Mouse (Mus musculus): ENCODE results near the gene Abcc1.

DNA sequence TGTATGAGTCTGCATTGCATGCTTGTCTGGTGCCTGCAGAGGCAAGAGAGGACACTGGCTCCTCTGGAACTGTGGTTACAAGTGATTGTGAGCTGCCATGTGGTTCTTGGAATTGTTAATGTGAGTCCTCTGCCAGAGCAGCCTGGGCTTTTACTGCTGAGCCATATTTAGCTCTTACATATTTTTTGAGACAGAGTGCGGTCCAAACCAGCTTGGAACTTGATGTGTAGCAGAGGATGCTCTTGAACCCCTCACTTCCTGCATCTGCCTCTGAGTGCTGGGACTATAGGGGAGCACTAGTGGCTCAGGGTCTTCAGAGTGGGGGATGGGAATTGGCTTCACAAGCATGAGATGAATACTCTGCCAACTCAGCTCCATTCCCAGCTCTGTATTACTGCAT lies 10.0 kb downstream of the Abcc1 start:
- no peak for TF ChIP-seq POLR2A (IDR thresholded peaks at IDR 0.05; ENCODE audit: borderline replicate concordance, insufficient read depth, low read length)
- no peak for TF ChIP-seq CTCF (IDR thresholded peaks at IDR 0.05; ENCODE audit: borderline replicate concordance, insufficient read depth, low read depth, low read length)

Data from cerebellum, adult 2 months (tissue).